Mouse (Mus musculus): ENCODE data around the gene Acot13. TPM values are rescaled to one million over a fixed set of nuclear protein-coding genes. Genes with fewer than 3 reads are reported as not detected.

Gene Acot13
- total and polyA plus RNA-seq, 2 experiments, result 95.8 to 96.4 TPM

- Histone ChIP-seq H3K4me1 (ENCODE audit: control insufficient read depth, insufficient read depth, low read length) (peaks cover 7% of the 10 kb centered on the region), H3K27ac (replicated peaks; ENCODE audit: insufficient read depth, low read depth, low read length) (no peak overlapping the region), H3K36me3 (ENCODE audit: control insufficient read depth, insufficient read depth, low read length) (no peaks in the 10 kb centered on the region), H3K79me2 (ENCODE audit: control insufficient read depth, insufficient read depth, low read length) (no peaks in the 10 kb centered on the region), H3K4me3 (ENCODE audit: insufficient read depth, low read depth, low read length) (no peak overlapping the region), H3K9ac (ENCODE audit: low read depth, low read length) (no peak overlapping the region), H3K27me3 (ENCODE audit: control insufficient read depth, insufficient read depth, low read length) (no peaks in the 10 kb centered on the region)
- TF ChIP-seq CTCF (IDR thresholded peaks at IDR 0.05; ENCODE audit: low read depth, low read length) (no peak), POLR2A (IDR thresholded peaks at IDR 0.05; ENCODE audit: extremely low read depth, insufficient read depth, low read length) (no peak)
- 16% methylated on average over 2 of the region's 2 CpGs for WGBS
- DNase-seq (ENCODE audit: extremely low read depth, low read depth, low spot score), result peak; percentile 95
Observed at GRCm38 (mm10) chr13:24791349-24791748, 40.0 kb downstream of the Acot13 start.

- no peaks in the 10 kb centered on the region for H3K79me2 ChIP-seq (ENCODE audit: control insufficient read depth, insufficient read depth, low read length)
- 93% methylated on average over 5 of the region's 5 CpGs for WGBS
- peaks cover 7% of the 10 kb centered on the region for H3K4me1 ChIP-seq (ENCODE audit: control insufficient read depth, insufficient read depth, low read length)
- H3K4me3 ChIP-seq (ENCODE audit: insufficient read depth, low read depth, low read length), result no peak overlapping the region
- no peak overlapping the region for H3K9ac ChIP-seq (ENCODE audit: low read depth, low read length)
- no peaks in the 10 kb centered on the region for H3K36me3 ChIP-seq (ENCODE audit: control insufficient read depth, insufficient read depth, low read length)
- H3K27me3 ChIP-seq (ENCODE audit: control insufficient read depth, insufficient read depth, low read length), result no peaks in the 10 kb centered on the region
- no peak overlapping the region for H3K27ac ChIP-seq (replicated peaks; ENCODE audit: insufficient read depth, low read depth, low read length)
- TF ChIP-seq POLR2A (IDR thresholded peaks at IDR 0.05; ENCODE audit: extremely low read depth, insufficient read depth, low read length), result no peak
- TF ChIP-seq CTCF (IDR thresholded peaks at IDR 0.05; ENCODE audit: low read depth, low read length), result no peak
- DNase-seq (ENCODE audit: extremely low read depth, low read depth, low spot score), result no peak
Observed at GRCm38 (mm10) chr13:24787477-24787876, 43.9 kb downstream of the Acot13 start.

DNA sequence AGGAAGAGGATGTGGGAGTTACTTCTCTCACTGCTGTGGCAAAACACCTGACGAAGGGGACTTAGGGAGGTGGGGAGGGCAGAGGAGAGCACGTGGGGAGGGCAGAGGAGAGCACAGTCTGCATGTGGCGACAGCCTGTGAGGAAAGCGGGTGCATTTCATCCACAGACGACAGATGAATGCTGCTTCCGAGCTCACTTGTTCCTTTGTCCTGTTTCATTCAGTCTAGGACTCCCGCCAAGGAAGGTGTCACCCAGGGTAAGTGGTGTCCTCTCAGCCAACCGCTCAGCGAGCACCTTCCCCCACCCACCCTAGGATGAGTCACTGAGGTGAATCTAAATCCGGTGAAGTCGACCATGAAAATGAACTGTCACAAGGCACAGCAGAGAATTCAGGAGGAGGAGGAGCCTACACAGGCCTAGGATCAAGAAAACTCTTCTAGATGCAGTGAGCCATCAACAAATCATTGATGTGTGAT, 45.3 kb downstream of the Acot13 start:
- 75% methylated on average over 11 of the region's 11 CpGs for WGBS
- Histone ChIP-seq H3K9ac (ENCODE audit: low read depth, low read length) (no peak overlapping the region), H3K4me1 (ENCODE audit: control insufficient read depth, insufficient read depth, low read length) (no peaks in the 10 kb centered on the region), H3K4me3 (ENCODE audit: insufficient read depth, low read depth, low read length) (no peak overlapping the region), H3K27ac (replicated peaks; ENCODE audit: insufficient read depth, low read depth, low read length) (no peak overlapping the region), H3K27me3 (ENCODE audit: control insufficient read depth, insufficient read depth, low read length) (no peaks in the 10 kb centered on the region), H3K36me3 (ENCODE audit: control insufficient read depth, insufficient read depth, low read length) (no peaks in the 10 kb centered on the region), H3K79me2 (ENCODE audit: control insufficient read depth, insufficient read depth, low read length) (no peaks in the 10 kb centered on the region)
- TF ChIP-seq CTCF (IDR thresholded peaks at IDR 0.05; ENCODE audit: low read depth, low read length) (no peak), POLR2A (IDR thresholded peaks at IDR 0.05; ENCODE audit: extremely low read depth, insufficient read depth, low read length) (no peak)
- DNase-seq (ENCODE audit: extremely low read depth, low read depth, low spot score), result no peak

GRCm38 (mm10) chr13:24781916-24782315, 49.4 kb downstream of the Acot13 start:
- TF ChIP-seq CTCF (IDR thresholded peaks at IDR 0.05; ENCODE audit: low read depth, low read length) (no peak), POLR2A (IDR thresholded peaks at IDR 0.05; ENCODE audit: extremely low read depth, insufficient read depth, low read length) (no peak)
- Histone ChIP-seq H3K4me3 (ENCODE audit: insufficient read depth, low read depth, low read length) (no peak overlapping the region), H3K9ac (ENCODE audit: low read depth, low read length) (no peak overlapping the region), H3K79me2 (ENCODE audit: control insufficient read depth, insufficient read depth, low read length) (no peaks in the 10 kb centered on the region), H3K27ac (replicated peaks; ENCODE audit: insufficient read depth, low read depth, low read length) (no peak overlapping the region), H3K27me3 (ENCODE audit: control insufficient read depth, insufficient read depth, low read length) (no peaks in the 10 kb centered on the region), H3K36me3 (ENCODE audit: control insufficient read depth, insufficient read depth, low read length) (no peaks in the 10 kb centered on the region), H3K4me1 (ENCODE audit: control insufficient read depth, insufficient read depth, low read length) (no peaks in the 10 kb centered on the region)
- 60% methylated on average over 5 of the region's 5 CpGs for WGBS
- DNase-seq (ENCODE audit: extremely low read depth, low read depth, low spot score), result no peak

GRCm38 (mm10) chr13:24778706-24779380, 52.5 kb downstream of the Acot13 start:
- H3K27me3 ChIP-seq (ENCODE audit: control insufficient read depth, insufficient read depth, low read length), result no peaks in the 10 kb centered on the region
- no peak overlapping the region for H3K4me3 ChIP-seq (ENCODE audit: insufficient read depth, low read depth, low read length)
- WGBS, result 66% methylated on average over 8 of the region's 8 CpGs
- H3K4me1 ChIP-seq (ENCODE audit: control insufficient read depth, insufficient read depth, low read length), result no peaks in the 10 kb centered on the region
- TF ChIP-seq CTCF (IDR thresholded peaks at IDR 0.05; ENCODE audit: low read depth, low read length), result no peak
- TF ChIP-seq POLR2A (IDR thresholded peaks at IDR 0.05; ENCODE audit: extremely low read depth, insufficient read depth, low read length), result no peak
- H3K36me3 ChIP-seq (ENCODE audit: control insufficient read depth, insufficient read depth, low read length), result no peaks in the 10 kb centered on the region
- H3K27ac ChIP-seq (replicated peaks; ENCODE audit: insufficient read depth, low read depth, low read length), result no peak overlapping the region
- DNase-seq (ENCODE audit: extremely low read depth, low read depth, low spot score), result peak; percentile 99
- H3K9ac ChIP-seq (ENCODE audit: low read depth, low read length), result no peak overlapping the region
- no peaks in the 10 kb centered on the region for H3K79me2 ChIP-seq (ENCODE audit: control insufficient read depth, insufficient read depth, low read length)

GRCm38 (mm10) chr13:24778026-24778425, 53.3 kb downstream of the Acot13 start:
- Histone ChIP-seq H3K27me3 (ENCODE audit: control insufficient read depth, insufficient read depth, low read length) (no peaks in the 10 kb centered on the region), H3K4me3 (ENCODE audit: insufficient read depth, low read depth, low read length) (no peak overlapping the region), H3K36me3 (ENCODE audit: control insufficient read depth, insufficient read depth, low read length) (no peaks in the 10 kb centered on the region), H3K4me1 (ENCODE audit: control insufficient read depth, insufficient read depth, low read length) (no peaks in the 10 kb centered on the region), H3K79me2 (ENCODE audit: control insufficient read depth, insufficient read depth, low read length) (no peaks in the 10 kb centered on the region), H3K27ac (replicated peaks; ENCODE audit: insufficient read depth, low read depth, low read length) (no peak overlapping the region), H3K9ac (ENCODE audit: low read depth, low read length) (no peak overlapping the region)
- TF ChIP-seq CTCF (IDR thresholded peaks at IDR 0.05; ENCODE audit: low read depth, low read length), result no peak
- no peak for TF ChIP-seq POLR2A (IDR thresholded peaks at IDR 0.05; ENCODE audit: extremely low read depth, insufficient read depth, low read length)
- WGBS, result 88% methylated on average over 2 of the region's 2 CpGs
- no peak for DNase-seq (ENCODE audit: extremely low read depth, low read depth, low spot score)
